Mouse (Mus musculus) small intestine, adult 2 months (tissue): ENCODE results near the gene Parp14.

ENCODE experiments used
- CTCF ChIP-seq: fragments of 200-500 bp; IDR thresholded peaks from 2 replicates; pipeline ENCODE4 v1.5.1; 2012; ENCODE audit warnings: low read depth, mild to moderate bottlenecking, control low read depth, inconsistent platforms, low read length, moderate library complexity, mixed read lengths; ENCODE audit not compliant: insufficient replicate concordance, insufficient read length; ENCODE audit errors: extremely low read depth
- POLR2A ChIP-seq: fragments of 200-500 bp; IDR thresholded peaks from 2 replicates; pipeline ENCODE4 v1.6.1; 2012; ENCODE audit warnings: low read depth, mild to moderate bottlenecking, control low read depth, inconsistent platforms, low read length, moderate library complexity

GRCm38 (mm10) chr16:35890645-35891044 is 19.3 kb upstream of the Parp14 start:
- TF ChIP-seq POLR2A (no peak), CTCF (peak; percentile 37; the same call in 1 of the 2 replicates)
